Mouse (Mus musculus) regulatory T cell (primary cell): ENCODE measurements around the gene Ivns1abp.
"Not testable (repeated sequence)": the region's sequence is repeated elsewhere in the genome, so short reads cannot be mapped to it uniquely, and the experiment has no call there.

Source experiments
- in situ Hi-C: fragments of 300-600 bp; cut with MboI, MseI; formaldehyde crosslinking; loops from one replicate; pipeline ENCODE4 v1.15.1; 2025; ENCODE audit warnings: high pct_unique_total_duplicates

Gene Ivns1abp

DNA sequence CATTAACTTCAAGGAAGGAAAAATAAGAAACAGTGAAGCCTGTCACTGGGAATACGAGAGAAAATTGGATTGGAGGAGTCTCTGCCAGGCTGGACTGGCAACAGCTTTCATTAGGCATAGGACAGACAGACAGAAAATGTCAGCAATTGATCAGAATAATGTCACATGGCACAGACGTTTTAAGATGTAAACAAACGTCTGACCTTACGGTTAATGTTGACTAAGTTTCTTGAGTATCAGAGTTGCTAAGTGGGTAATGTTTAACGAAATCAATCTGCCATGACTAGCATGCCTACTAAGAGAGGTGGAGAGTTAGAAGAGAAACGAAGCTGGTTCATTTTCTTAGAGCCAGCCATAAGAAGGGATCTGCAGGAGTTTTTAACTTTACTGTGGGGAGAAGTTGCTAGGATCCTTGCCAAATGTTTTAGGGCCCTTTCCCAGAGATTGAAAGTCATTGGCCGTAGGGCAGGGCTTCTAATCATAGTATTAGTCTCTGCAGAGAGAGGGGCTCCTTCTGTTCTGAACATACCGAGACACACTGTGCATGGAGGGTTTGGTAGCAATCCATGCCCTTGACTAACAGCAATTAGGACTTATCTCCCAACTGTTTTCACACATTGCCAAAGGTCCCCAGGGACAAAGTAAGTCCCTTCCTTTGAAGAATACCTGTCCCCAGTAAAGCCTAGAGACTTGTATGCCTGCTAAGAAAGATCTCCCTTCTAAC is 2.8 kb upstream of the Ivns1abp start:
- in situ Hi-C loops = loop anchor here (5.0 kb wide), 1 partner anchor 264 kb away; no protein-coding TSS in a partner anchor

DNA sequence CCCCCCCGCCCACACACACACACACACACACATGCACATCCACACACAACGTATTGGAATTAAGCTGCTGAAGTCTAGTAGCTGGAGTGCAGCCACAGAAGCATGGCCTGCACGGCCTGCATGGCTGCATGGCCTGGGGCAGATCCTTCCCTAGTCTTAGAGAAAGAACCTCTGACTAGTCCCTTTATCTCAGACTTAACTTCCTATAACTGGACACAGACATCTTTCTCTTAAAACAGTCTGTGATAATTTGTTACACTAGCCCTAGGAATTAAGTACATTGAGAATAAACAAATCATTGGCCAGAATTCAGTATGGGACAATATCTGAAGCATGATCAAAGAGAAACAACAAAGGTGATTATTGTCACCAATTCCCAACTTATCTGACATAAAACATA is 2.0 kb upstream of the Ivns1abp start:
- in situ Hi-C loops = loop anchor here (5.0 kb wide), 1 partner anchor 265 kb away; no protein-coding TSS in a partner anchor

DNA sequence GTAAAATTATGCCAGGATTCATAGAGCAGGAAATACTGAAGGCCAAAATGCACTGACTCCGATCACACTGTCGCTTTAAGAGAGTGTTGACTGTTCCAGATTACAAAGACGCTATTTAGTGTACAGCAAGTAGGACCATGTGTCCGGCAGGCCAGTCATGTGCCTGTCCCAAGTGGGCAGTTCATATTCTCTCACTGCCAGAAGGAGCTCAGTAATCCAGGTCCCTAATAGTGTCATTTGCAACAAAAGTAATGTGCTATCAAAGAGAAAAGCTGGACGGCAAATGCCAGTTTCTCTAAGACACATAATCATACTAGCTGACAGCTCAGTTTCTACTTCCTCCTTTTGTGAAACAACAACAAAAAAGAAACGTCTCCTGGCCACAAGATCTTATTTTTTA is 1.3 kb upstream of the Ivns1abp start:
- in situ Hi-C loops = loop anchor here (5.0 kb wide), 1 partner anchor 266 kb away; no protein-coding TSS in a partner anchor

DNA sequence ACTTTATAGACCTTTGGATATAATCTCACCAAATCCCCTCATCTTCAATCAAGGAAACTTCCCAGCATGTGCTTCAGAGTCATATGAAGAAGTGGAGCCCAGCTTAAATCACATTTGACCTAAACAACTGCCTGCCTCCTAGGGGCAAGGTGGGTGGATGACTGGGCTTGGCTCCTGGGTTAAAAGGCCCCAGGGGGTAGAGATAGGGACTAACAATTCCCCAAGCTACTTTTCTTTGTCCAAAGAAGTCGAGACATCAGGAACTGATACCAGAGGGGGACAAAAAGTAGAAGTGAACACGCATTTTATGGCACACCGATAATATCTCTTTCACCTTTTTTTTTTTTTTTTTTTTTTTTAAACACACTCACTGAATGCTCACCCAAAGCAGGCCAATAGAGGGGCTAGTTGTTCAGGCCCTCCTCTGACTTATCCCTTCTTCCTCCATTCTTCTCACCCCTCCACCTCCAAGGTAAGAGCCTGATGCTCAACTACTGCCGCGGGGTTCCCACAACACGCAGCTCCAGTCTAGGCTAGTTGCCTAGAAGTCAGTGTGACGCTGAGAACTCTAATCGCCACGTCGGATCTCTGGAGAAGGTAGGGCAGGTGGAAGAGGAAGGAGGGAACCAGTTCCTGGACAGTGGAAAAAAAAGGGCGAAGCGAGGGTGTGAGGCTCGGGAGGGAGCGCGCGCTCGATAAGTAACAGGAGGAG is 550 bp upstream of the Ivns1abp start:
- in situ Hi-C loops = loop anchor here (5.0 kb wide), 1 partner anchor 266 kb away; no protein-coding TSS in a partner anchor

DNA sequence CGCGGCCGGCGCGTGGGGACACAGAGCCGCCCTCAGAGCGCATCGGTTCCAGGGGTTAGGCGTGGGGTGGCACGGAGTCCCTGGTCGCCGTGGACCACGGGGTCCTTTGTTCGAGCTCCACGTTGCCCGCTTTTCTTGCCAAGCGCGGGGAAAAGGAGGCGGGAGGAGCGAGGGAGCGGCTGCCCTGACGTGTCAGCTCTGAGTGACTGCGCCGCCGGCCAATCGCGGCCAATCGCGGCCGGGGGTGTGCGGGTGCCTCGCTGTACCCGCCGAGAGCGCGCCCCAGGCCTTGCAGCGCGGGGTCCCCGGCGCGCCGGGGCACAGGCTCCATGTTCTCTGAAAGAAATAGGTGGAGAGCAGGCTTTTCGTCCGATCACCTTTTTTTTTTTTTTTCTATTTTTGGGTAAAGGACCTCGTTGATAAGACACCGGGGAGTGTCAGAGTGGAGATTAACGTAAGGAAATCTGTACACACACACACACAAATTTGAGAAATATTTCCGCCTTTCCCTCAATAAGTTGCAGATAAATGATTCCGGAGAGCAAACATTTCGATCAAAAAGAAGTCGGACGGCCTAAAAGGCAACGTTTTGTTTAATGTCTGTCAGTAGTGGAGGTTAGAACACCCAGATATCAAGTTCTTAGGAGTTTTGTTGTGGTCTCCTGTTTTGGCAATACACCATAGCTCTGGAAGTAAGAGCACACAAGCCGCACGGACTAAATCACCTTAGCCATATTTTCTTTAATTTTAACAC is 1.0 kb downstream of the Ivns1abp start:
- in situ Hi-C loops = no loop called here

DNA sequence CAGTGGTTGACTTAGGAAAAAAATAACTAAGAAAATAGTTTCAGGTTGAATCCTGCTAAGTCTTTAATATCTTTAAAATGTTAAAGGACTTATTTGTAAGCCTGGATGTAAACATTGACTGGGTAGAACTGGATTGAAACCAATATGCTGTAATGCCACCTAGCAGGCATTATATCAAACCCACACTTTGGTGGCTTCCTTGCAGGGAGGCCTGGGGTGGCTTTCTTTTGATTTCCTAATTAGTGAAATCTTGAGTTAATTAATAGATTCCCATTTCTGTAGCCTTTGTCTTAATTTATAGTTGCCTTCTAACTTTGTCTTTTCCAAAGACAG is 1.6 kb downstream of the Ivns1abp start:
- in situ Hi-C loops = no loop called here

DNA sequence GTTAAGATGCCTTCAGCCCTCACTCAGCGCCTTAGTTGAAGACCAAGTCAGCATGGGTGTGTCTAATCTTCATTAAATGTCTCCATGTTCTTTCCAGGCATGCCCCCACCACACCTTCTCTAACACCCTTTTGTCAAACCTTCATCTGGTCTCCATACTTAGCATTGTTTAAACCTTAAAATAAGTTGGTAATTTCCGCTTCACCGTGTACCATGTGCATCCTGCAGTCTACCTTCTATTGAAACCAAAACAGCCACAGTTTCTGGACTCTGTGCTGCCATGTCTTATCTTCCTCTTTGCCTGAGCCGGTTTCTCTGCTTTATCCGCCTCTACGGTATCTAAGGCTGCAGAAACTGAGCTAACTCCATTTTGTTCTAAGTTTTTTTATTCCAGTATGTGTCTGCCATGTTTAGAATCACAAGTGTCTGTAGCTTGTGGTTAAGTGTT is 2.4 kb downstream of the Ivns1abp start:
- in situ Hi-C loops = no loop called here

DNA sequence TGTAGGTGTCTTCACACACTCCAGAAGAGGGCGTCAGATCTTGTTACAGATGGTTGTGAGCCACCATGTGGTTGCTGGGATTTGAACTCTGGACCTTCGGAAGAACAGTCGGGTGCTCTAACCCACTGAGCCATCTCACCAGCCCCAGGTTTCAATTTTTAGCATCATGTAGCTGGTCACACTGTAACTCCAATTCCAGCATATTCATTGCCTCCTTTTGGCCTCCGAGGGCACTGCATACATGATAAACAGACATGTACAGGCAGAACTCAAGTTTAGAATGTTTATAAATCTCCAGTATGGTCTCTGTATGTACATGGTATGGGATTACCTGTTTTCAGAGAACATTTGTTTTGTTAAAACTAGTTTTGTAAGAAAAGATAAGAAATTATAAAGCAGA is 4.0 kb downstream of the Ivns1abp start:
- in situ Hi-C loops = not testable (repeated sequence)

DNA sequence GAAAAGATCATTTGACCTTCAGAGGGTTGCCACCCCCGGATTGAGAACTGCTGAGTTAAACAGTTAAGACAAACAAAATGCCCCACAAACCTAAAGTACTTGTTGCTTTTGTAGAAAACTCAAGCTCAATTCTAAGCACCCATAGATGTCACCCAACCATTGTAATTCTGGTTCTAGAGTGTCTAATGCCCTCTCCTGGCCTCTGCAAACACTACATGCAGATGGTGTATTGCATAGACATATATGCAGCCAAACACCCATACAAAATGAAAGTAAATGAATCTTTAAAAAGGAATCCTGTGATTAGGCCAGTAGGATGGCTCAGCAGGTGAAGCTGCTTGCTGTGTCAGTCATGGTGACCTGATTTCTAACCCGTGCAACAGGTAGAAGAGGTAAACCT is 8.6 kb downstream of the Ivns1abp start:
- in situ Hi-C loops = loop anchor here (10.0 kb wide), 1 partner anchor 918 kb away; no protein-coding TSS in a partner anchor

DNA sequence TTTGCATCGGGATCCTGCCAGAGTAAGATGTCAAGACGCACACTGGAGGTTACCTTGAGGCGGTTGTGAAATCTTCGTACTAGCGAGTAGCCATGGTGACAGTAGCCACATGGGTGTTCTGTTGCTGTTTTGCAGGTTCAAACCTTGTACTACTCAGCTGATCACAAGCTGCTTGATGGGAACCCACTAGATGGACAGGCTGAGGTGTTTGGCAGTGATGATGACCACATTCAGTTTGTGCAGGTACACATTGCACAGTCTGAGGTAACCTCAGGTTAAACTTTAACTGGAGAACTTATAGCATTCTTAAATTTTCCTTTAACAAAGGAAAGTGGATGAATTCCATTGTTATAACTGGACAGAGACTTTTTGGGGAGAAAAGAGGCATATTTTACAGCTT is 11.7 kb downstream of the Ivns1abp start:
- in situ Hi-C loops = loop anchor here (10.0 kb wide), 1 partner anchor 921 kb away; no protein-coding TSS in a partner anchor

DNA sequence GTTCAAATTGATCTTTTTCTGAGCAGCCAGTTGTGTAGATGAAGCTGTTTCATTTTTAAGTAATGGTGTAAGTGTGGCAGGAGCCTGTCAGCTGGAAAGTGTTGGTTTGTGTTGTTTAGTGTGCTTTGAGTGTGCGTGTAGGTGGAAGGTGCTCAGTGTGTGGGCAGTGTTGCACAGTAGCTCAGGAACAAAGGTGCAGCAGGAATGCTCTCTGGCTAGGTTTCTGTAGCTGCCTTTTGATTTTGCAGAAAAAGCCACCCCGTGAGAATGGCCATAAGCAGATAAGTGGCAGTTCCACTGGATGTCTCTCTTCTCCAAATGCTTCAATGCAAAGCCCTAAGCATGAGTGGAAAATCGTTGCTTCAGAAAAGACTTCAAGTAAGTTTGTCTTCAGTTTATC is 15.1 kb downstream of the Ivns1abp start:
- in situ Hi-C loops = loop anchor here (10.0 kb wide), 1 partner anchor 925 kb away; no protein-coding TSS in a partner anchor

DNA sequence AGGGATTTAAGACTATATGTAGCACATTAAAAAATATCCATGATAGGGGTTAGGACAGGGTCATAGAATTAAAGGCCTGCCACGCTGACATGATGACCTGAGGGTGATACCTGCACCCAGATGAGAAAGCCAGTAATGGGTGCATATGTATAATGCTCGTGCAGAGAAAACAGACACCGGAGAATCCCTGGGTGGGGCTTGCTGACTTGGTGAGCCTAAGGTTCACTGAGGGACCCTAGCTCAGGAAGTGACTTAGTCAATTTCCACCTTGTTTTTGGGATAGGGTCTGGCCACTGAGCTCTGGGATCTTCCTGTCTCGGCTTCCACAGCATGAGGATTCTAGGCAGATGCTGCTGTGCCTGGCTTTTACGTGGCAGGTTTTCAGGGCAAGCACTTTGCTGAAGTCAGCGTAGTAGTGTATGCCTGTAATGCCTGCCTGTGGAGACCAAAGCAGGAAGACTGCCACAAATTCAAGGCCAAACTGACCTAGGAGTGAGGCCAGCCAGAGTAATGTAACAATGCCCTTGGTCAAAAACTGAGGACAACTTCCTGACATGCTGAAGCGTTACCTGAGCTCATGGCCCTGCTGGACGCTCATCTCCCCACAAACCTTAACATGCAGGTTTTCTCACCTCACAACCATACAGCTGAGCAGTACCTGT is 22.8 kb downstream of the Ivns1abp start:
- in situ Hi-C loops = no loop called here

DNA sequence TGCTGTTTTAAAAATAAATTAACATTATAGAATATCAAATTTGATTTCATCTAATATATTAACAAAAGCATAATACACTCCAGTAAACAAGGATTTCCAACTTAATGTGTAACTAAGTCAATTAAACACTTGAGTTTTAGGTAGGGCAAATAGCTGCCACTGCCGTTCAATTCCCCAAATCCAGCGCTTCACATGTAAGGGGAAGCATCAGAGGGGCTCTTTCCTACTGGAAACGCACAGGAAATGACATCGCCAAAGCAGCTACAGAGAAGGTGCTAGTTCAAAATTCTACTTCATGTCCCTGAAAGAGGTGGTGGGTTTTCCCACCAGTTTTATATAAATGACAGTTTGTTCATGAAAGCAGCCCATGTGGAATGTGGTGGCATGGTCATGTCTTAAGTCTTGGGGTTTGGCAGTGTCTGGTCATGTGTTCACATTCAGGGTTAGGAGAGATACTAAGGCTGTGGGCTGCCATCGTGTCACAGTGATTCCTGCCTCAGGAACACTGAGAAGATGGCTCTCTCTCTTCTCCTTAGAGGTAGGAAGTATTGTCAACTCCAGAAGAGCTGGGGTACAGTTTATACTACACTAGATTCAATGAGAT is 23.5 kb downstream of the Ivns1abp start:
- in situ Hi-C loops = no loop called here

DNA sequence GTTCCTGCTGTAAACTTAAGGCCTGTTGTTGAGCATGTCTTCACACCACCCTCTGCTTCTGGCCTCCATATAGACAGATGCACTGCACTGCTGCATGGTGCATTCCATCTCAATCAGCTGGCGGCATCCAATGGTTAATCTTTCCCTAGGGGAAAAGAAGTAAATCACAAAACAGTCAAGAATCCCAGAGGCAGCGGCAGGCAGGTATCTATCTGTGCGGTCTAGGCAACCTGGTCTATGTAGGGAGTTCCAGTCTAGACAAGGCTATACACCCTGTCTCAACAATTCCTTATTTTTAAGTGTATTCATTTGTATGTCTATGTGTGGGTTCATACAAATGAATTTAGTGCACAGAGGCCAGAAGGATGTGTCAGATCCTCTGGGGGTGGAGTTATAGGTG is 24.2 kb downstream of the Ivns1abp start:
- in situ Hi-C loops = no loop called here

DNA sequence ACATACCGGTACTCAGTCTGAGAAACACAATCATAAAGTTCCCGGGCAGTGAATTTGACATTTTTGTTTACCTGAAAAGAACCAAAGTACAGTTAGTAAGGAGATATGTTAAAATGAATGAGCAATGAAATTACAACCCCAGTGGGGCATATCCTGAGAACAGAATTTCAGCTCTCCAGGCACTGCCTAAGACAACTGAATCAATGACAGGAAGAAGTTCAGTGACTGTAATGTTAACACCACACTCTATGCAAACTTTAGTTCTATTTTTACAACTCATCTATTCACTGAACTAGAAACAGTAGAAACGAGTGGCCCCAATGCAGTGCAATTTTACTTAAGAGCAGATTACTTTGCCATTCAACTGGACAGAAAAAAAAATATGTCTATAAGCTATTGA is 26.3 kb downstream of the Ivns1abp start:
- in situ Hi-C loops = loop anchor here (5.0 kb wide), 1 partner anchor 42 kb away; no protein-coding TSS in a partner anchor

DNA sequence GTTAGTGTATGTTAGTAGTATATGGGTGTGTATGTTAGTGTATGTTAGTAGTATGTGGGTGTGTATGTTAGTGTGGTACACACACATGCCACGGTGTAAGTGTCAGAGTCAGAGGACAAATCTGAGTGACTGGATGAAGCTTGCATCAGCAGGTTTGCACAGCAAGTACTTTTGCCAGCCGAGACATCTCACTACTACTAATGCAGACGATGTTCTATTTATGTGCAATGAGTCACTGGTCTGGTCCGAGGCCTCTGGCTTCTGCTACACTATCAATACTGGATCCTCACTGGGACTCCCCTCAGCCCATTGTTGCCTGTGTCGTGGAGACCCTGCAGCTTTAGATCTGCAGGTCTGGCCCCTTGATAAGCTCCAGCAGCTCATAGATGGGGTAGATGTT is 27.3 kb downstream of the Ivns1abp start:
- in situ Hi-C loops = loop anchor here (5.0 kb wide), 1 partner anchor 41 kb away; no protein-coding TSS in a partner anchor

DNA sequence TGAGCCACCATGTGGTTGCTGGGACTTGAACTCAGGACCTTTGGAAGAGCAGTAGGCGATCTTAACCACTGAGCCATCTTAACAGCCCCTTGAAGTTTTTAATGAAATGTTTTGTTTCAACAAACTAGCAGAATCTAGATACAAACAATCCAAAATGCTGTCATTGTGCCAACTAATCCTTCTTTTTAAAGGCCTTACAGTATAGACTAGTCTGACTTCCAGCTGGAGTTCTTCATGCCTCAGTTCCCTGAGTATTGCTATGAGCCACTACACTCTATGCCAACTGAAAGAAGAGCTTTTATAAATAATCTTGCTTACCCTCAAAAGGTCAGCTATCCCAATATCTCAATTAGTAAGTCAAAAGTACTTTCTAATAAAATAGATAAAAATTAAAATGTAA is 28.5 kb downstream of the Ivns1abp start:
- in situ Hi-C loops = loop anchor here (5.0 kb wide), 1 partner anchor 39 kb away; no protein-coding TSS in a partner anchor

DNA sequence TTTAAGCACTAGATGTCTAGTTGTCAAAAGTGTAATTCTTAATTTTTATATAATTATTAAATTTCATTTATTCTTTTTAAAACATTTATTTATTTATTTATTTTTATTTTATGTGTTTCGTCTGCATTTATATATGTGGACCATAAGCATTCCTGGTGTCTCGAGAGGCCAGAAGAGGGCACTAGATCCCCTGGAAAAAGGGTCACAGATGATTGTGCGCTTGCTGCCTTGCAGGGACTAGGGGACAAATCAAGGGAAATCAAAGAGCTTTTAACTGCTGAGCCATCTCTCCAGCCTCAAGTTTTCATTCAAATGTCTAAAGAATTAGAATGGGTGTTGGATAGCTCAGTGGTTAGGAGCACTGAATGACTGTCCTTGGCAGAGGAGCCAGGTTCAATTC is 33.1 kb downstream of the Ivns1abp start:
- in situ Hi-C loops = no loop called here

DNA sequence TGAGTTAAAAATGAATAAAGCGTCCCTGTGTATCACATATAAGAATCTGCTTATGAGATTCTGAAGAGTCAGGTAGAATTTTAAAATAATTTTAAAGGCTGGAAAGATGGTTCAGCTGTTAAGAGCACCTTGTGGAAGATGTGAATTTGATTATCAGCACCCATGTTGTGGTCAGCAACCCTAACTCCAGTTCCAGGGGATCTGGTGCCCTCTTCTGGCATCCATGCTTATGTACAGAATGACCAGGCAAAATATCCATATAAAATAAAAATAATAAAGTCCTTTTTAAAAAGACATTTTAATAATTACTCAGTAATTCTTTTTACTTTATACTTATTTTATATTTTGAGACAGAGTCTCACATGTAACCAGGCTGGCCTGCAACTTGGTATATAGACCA is 45.8 kb downstream of the Ivns1abp start:
- in situ Hi-C loops = no loop called here

DNA sequence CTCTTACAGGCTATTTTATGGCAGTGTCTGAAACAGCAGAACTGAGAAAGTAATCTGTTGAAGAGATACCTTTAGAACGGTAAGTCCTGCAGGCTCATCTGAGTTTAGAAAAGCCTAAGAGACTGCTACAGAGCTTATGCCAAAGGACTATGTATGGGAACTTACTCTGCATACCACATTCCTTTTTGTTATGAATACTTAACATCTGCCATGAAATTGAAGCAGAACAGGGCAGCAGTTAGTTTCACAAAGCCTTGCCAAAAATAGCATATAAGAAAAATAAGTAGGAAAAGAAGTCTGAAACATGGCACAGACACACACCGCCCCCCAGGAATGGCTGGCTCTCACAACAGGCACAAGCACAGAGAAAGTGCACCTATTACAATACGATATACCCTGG is 65.5 kb downstream of the Ivns1abp start:
- in situ Hi-C loops = loop anchor here (5.0 kb wide), 1 partner anchor 38 kb away; no protein-coding TSS in a partner anchor
